Mouse (Mus musculus) liver, embryonic 13.5 days (tissue): ENCODE results near the gene Edil3. TPM values are rescaled to one million over a fixed set of nuclear protein-coding genes. Genes with fewer than 3 reads are reported as not detected.

Experiments used
- ATAC-seq: fragments of 200-750 bp; cut with Nextera tagmentation; 2 replicates; pipeline ENCODE4 v1.8.0; 2017; ENCODE audit warnings: low read depth, mild to moderate bottlenecking, moderate number of reproducible peaks, moderate library complexity
- DNase-seq: peaks from one replicate; pipeline ENCODE4 v3.0.0; 2022
- H3K27ac ChIP-seq: fragments of 300-500 bp; sonication (generic); 2 replicates; pipeline ENCODE4 v1.5.1; 2015; ENCODE audit warnings: moderate library complexity, mild to moderate bottlenecking, inconsistent platforms
- H3K27me3 ChIP-seq: fragments of 300-500 bp; sonication (generic); 2 replicates; pipeline ENCODE4 v1.6.1; 2015; ENCODE audit warnings: mild to moderate bottlenecking, inconsistent platforms
- H3K36me3 ChIP-seq: fragments of 300-500 bp; sonication (generic); 2 replicates; pipeline ENCODE4 v1.6.1; 2015; ENCODE audit warnings: mild to moderate bottlenecking, inconsistent platforms
- H3K4me1 ChIP-seq: fragments of 300-500 bp; sonication (generic); replicated peaks from 2 replicates; pipeline ENCODE4 v1.6.1; 2015; ENCODE audit warnings: inconsistent platforms
- H3K4me2 ChIP-seq: fragments of 300-500 bp; sonication (generic); 2 replicates; pipeline ENCODE4 v1.6.1; 2015; ENCODE audit warnings: inconsistent platforms, mild to moderate bottlenecking, moderate library complexity
- H3K4me3 ChIP-seq: fragments of 300-500 bp; sonication (generic); replicated peaks from 2 replicates; pipeline ENCODE4 v1.5.1; 2015; ENCODE audit warnings: mild to moderate bottlenecking, inconsistent platforms
- H3K9ac ChIP-seq: fragments of 300-500 bp; sonication (generic); 2 replicates; pipeline ENCODE4 v1.6.1; 2015; ENCODE audit warnings: mild to moderate bottlenecking, inconsistent platforms
- H3K9me3 ChIP-seq: fragments of 300-500 bp; sonication (generic); replicated peaks from 2 replicates; pipeline ENCODE4 v1.6.1; 2016; ENCODE audit warnings: inconsistent platforms
- WGBS: fragments of 180-500 bp; shearing (Covaris S2); methylation state at CpG from one replicate; pipeline ENCODE4 v1.1.7; 2015; ENCODE audit not compliant: insufficient replicate concordance; 5-methylcytosine and 5-hydroxymethylcytosine counted together
- polyA plus RNA-seq: library from polyadenylated mRNA; unstranded; fragments of >200 nt; fragmentation: Nextera tagmentation; extraction: Ambion mirVana; gene quantifications from 2 replicates; pipeline ENCODE4 v1.2.1, GENCODE M21; 2015

The Edil3 gene
- polyA plus RNA-seq, 1 experiment from 2014 or later, result 0.20 TPM

DNA sequence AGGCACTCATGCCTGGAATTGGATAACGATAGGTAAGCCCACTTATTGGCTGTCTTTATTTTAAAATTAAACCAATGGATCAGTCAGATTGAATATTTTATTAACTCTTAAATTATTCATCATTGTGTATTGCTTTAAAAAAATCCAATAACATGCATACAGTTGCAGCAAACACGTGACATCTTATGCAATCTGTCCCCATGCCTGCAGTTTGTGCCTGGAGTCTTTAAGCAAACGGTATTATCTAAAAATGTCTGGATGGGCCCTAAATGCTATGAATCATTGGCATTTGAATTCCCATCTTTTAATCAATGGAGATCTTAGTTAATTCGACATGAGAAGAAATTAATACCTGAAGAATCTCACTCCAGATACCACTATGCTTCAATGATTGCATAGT is 3.2 kb downstream of the Edil3 start:
- ATAC-seq (no peak), DNase-seq (no peak)
- H3K4me2 ChIP-seq, result no peak overlapping the region
- H3K27ac ChIP-seq, result no peak overlapping the region
- no peak overlapping the region for H3K9ac ChIP-seq
- H3K36me3 ChIP-seq, result no peaks in the 10 kb centered on the region
- 18% methylated on average over 4 of the region's 4 CpGs for WGBS
- no peaks in the 10 kb centered on the region for H3K4me1 ChIP-seq
- H3K4me3 ChIP-seq, result no peak overlapping the region
- peaks cover 33% of the 10 kb centered on the region for H3K27me3 ChIP-seq
- no peaks in the 10 kb centered on the region for H3K9me3 ChIP-seq

DNA sequence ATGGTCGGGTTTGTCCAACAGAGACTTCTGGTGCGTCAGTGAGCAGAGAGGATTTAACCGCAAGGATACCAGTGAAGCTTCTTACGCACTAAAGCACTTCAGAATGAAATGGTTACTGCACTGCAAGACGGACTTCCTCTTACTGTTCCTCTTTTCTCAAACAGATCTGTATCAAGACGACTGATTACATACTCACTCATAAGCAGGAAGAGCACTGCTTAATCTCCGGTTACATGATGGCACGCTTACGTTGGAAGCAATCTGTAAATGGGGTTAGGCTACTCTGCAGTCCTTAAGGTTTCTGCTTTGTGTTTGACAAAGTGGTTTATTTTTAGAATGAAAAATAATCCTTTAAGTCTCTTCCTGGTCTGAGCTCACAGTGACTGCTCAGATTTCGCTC is 7.1 kb downstream of the Edil3 start:
- WGBS, result 14% methylated on average over 10 of the region's 10 CpGs
- Histone ChIP-seq H3K36me3 (no peaks in the 10 kb centered on the region), H3K4me3 (no peak overlapping the region), H3K27ac (no peak overlapping the region), H3K9ac (no peak overlapping the region), H3K9me3 (no peaks in the 10 kb centered on the region), H3K4me2 (no peak overlapping the region), H3K27me3 (no peaks in the 10 kb centered on the region), H3K4me1 (no peaks in the 10 kb centered on the region)
- ATAC-seq, result no peak
- no peak for DNase-seq

DNA sequence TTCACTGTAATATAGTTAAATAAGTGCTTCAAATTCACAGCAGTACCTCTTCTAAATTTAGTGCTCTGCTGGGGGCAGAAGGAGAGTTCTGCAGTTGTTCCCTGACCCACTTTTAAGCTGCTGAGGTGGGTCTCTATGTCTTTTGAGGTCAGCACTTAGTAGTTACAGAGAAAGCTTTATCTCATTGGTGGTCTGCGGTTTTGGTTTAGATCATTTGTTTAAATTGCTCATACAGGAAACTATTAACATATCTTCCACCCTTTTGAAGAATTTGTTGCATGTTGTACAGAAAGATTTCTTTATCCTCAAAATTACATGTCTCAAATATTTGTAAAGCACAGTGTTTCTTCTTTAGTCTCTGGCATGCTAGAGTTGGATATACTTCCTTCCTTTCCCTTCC is 12.5 kb downstream of the Edil3 start:
- DNase-seq (no peak), ATAC-seq (no peak)
- no peaks in the 10 kb centered on the region for H3K36me3 ChIP-seq
- no peaks in the 10 kb centered on the region for H3K4me1 ChIP-seq
- 47% methylated on average over 1 of the region's 1 CpGs for WGBS
- no peaks in the 10 kb centered on the region for H3K9me3 ChIP-seq
- no peak overlapping the region for H3K27ac ChIP-seq
- H3K27me3 ChIP-seq, result no peaks in the 10 kb centered on the region
- no peak overlapping the region for H3K9ac ChIP-seq
- H3K4me3 ChIP-seq, result no peak overlapping the region
- H3K4me2 ChIP-seq, result no peak overlapping the region

DNA sequence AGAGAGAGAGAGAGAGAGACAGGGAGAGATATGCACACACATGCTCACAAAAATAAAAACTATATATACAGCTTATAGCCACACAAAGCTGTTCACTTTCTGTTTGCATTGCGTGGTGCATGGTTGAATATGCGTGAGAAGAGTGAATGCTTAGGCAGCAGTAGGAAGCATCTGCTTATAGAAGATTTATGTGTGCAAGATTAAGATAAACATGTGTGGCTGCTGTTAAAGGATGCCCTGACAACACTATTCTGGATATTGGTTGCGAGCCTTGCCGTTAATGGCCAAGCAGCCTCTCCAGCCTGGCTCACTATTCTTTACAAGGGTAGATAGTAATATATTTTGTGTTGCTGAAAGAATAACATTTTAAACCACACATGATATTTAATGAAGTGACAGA is 28.5 kb downstream of the Edil3 start:
- H3K4me3 ChIP-seq, result no peak overlapping the region

DNA sequence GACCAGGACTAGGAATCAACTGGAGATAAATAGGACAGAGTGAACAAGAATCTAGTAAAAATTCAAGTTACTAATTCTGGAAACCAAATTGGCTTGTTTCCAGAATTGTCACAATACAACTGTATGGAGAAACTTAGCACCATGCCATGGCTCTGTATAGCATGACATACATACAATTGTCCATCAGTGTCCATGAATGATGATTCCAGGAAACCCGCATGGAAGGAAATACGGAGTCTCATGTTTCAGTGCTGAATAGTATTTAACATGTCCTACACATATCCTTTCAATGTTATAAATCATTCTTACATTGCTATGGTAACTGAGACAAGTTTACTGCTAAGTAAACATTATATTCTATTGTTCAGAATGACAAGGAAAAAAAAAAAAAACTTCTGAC is 58.7 kb downstream of the Edil3 start:
- Histone ChIP-seq H3K4me3 (no peak overlapping the region), H3K9me3 (no peaks in the 10 kb centered on the region), H3K4me2 (no peak overlapping the region), H3K9ac (no peak overlapping the region), H3K27me3 (no peaks in the 10 kb centered on the region), H3K27ac (no peak overlapping the region), H3K36me3 (no peaks in the 10 kb centered on the region), H3K4me1 (no peaks in the 10 kb centered on the region)
- ATAC-seq (no peak), DNase-seq (no peak)
- WGBS, result 70% methylated on average over 2 of the region's 2 CpGs

More for the DNA sequence above, 28.5 kb downstream of the Edil3 start:
- Histone ChIP-seq H3K9ac (no peak overlapping the region), H3K4me2 (no peak overlapping the region), H3K4me1 (no peaks in the 10 kb centered on the region), H3K27ac (no peak overlapping the region), H3K9me3 (no peaks in the 10 kb centered on the region), H3K27me3 (no peaks in the 10 kb centered on the region), H3K36me3 (no peaks in the 10 kb centered on the region)
- DNase-seq (no peak), ATAC-seq (no peak)
- WGBS, result 31% methylated on average over 4 of the region's 4 CpGs

DNA sequence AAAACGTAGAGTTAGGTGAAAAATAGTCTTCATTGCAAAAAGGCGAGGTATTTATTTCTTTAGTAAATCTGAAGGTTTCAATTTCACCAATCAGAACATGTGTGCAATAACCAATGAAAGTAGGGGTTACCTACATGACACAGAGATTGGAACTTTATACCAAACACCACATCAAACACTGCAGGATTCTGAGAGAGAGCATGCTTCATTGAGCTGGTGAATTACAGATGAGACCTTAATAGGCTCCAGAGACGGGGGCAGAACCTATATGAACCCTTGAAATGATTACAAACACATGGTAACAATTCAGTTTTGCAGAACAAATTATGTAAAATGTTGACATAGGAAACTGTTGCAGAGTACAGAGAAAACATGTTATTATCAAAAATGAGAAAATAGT is 69.5 kb downstream of the Edil3 start:
- Histone ChIP-seq H3K4me3 (no peak overlapping the region), H3K9ac (no peak overlapping the region), H3K9me3 (no peaks in the 10 kb centered on the region), H3K36me3 (no peaks in the 10 kb centered on the region), H3K27me3 (no peaks in the 10 kb centered on the region), H3K4me2 (no peak overlapping the region), H3K27ac (no peak overlapping the region), H3K4me1 (no peaks in the 10 kb centered on the region)
- no peak for ATAC-seq
- WGBS, result 50% methylated on average over 3 of the region's 3 CpGs
- DNase-seq, result no peak

DNA sequence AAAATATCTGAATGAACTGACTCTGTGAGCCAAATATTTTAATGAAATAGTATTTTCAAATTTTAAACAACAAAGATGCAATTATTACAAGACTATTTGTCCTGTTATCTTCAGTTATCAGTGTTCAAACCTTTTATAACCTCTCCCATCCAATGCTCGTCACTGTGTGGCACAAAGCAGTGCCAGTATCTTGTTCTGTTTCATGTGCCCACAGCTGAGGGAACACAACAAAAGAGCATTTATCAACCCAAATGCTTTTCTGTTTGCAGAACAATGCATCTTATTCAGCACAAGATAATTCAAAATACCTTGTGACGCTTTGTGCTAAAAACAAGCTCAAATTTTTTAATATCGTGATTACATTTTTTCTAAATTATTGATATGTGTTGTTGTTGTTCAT is 78.8 kb downstream of the Edil3 start:
- Histone ChIP-seq H3K9me3 (no peaks in the 10 kb centered on the region), H3K4me1 (no peaks in the 10 kb centered on the region), H3K27me3 (no peaks in the 10 kb centered on the region), H3K4me3 (no peak overlapping the region), H3K4me2 (no peak overlapping the region), H3K9ac (no peak overlapping the region), H3K36me3 (no peaks in the 10 kb centered on the region), H3K27ac (no peak overlapping the region)
- 68% methylated on average over 3 of the region's 3 CpGs for WGBS
- no peak for DNase-seq
- ATAC-seq, result no peak

DNA sequence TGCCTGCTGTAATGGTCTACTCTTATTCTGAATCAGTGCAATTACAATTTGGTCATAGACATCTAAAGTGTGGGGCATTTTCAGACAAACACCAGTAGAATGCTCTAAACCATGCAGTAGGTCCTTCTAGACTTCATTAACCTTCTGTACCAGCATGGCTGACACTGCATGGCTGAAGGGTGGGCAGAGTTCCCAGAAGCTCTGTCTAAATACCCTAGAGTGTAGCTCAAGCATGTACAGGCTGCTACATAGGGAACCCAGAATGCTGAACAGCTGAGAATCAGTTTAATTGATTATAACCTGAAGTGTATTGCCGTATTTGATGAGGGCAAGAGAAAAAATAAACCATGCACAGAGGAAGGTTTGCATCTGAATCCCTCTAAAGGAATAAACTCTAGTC is 86.1 kb downstream of the Edil3 start:
- H3K9ac ChIP-seq, result no peak overlapping the region
- 72% methylated on average over 1 of the region's 1 CpGs for WGBS
- H3K4me3 ChIP-seq, result no peak overlapping the region
- no peak overlapping the region for H3K27ac ChIP-seq
- no peak overlapping the region for H3K4me2 ChIP-seq
- H3K9me3 ChIP-seq, result no peaks in the 10 kb centered on the region
- no peak for DNase-seq
- ATAC-seq, result no peak
- no peaks in the 10 kb centered on the region for H3K4me1 ChIP-seq
- H3K27me3 ChIP-seq, result no peaks in the 10 kb centered on the region
- H3K36me3 ChIP-seq, result no peaks in the 10 kb centered on the region

DNA sequence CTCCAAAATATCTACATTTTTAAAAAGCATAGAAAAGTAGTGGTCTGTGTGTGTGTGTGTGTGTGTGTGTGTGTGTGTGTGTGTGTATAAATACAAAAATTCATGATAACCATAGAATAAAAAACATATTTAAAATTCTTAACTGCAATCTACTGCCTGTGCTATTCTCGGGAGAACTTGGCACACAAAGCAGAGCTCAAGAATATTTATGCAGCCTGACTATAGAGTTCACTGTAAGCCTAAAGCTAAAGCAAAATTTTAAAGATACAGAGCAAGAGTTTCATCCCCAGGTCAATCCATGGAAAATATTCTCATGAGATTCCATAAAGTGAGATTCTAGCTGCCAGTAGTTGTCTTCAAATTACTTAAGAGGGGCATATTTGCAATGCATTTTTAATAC is 86.9 kb downstream of the Edil3 start:
- 39% methylated on average over 1 of the region's 1 CpGs for WGBS
- no peak for DNase-seq

DNA sequence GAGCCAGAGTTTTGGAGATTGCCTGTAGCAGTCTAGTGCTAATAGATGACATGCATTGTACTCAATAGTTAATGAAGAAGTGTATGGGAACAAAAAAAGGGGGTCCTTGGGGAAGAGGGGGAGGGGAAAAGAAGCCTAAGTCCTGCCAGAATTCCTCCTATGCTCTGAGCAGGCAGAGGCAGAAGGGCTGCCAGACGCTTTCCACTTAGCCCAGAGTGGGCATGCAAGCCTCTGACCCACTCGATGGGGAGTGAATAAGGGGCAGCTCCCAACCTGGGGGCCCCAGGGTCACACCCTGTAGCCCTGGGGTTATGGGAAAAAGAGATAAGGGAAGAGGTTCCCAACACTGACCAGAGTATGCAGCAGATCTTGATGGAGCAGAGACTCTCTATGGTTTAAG is 95.2 kb downstream of the Edil3 start:
- no peaks in the 10 kb centered on the region for H3K9me3 ChIP-seq
- DNase-seq (no peak), ATAC-seq (no peak)
- no peak overlapping the region for H3K4me2 ChIP-seq
- no peaks in the 10 kb centered on the region for H3K36me3 ChIP-seq
- no peak overlapping the region for H3K4me3 ChIP-seq
- no peak overlapping the region for H3K27ac ChIP-seq
- no peak overlapping the region for H3K9ac ChIP-seq
- no peaks in the 10 kb centered on the region for H3K27me3 ChIP-seq
- 51% methylated on average over 2 of the region's 2 CpGs for WGBS
- no peaks in the 10 kb centered on the region for H3K4me1 ChIP-seq

More for the DNA sequence above, 86.9 kb downstream of the Edil3 start:
- Histone ChIP-seq H3K27me3 (no peaks in the 10 kb centered on the region), H3K27ac (no peak overlapping the region), H3K4me1 (no peaks in the 10 kb centered on the region), H3K4me3 (no peak overlapping the region), H3K4me2 (no peak overlapping the region), H3K36me3 (no peaks in the 10 kb centered on the region), H3K9ac (no peak overlapping the region), H3K9me3 (no peaks in the 10 kb centered on the region)
- no peak for ATAC-seq

DNA sequence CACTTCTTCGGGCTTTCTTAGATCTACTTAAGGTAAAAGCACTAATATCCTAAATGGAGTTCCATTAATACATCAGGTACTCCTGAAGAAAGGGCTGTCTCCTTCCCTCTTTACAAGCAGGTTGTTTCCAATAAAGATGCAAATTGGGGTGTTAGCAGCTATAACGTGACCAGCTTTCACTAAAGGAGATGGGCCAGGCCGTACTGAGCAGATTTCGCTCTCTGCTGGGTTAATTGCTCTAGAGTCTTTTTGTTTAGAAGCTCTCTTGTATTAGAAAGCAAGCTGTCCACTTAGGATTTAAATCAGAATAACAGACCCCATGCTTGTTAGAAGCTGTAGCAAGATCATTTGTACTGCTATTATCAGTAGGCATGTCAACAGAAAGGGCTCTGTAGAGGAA is 108.4 kb downstream of the Edil3 start:
- ATAC-seq, result no peak
- DNase-seq, result no peak
- Histone ChIP-seq H3K9ac (no peak overlapping the region), H3K4me2 (no peak overlapping the region), H3K4me1 (no peaks in the 10 kb centered on the region), H3K27ac (no peak overlapping the region), H3K4me3 (no peak overlapping the region), H3K9me3 (no peaks in the 10 kb centered on the region), H3K27me3 (no peaks in the 10 kb centered on the region), H3K36me3 (no peaks in the 10 kb centered on the region)
- 69% methylated on average over 4 of the region's 4 CpGs for WGBS

DNA sequence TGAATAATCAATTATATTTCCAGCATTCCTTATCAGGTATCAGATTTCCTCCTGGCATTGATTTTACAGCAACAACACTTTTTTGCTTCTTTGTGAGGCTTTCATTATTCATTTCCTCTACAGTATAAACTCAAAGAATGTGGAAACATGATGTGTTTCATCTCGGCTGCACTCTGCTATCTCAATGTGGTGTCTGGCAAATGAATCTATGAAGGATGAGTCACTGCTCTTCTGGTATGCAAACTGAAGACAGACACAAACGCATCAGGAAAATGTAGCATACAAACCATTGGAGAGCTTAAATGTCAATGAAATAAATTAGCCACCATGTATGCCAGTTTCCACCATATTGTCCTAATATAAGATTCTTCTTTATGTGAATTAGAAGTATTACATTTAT is 117.3 kb downstream of the Edil3 start:
- Histone ChIP-seq H3K9me3 (no peaks in the 10 kb centered on the region), H3K27ac (no peak overlapping the region), H3K4me2 (no peak overlapping the region), H3K4me1 (no peaks in the 10 kb centered on the region), H3K4me3 (no peak overlapping the region), H3K27me3 (no peaks in the 10 kb centered on the region), H3K36me3 (no peaks in the 10 kb centered on the region), H3K9ac (no peak overlapping the region)
- ATAC-seq, result no peak
- 48% methylated on average over 2 of the region's 2 CpGs for WGBS
- no peak for DNase-seq

DNA sequence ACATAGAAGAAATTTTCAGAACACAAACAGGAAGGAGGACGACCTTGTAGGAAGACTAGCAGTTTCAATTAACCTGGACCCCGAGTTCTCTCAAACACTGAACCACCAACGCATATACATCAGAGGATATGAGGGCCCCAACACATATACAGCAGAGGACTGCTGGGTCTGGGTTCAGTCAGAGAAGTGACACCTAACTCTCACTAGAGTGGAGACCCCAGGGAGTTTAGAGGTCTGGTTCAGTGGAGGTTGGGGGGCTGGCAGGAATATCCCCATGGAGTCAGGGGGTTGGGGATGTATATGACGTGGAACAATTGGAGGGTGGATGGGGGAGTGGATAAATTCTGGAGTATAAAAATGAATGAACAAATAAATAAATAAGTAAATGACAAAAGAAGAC is 151.1 kb downstream of the Edil3 start:
- no peaks in the 10 kb centered on the region for H3K4me1 ChIP-seq
- WGBS, result 55% methylated on average over 4 of the region's 4 CpGs
- no peaks in the 10 kb centered on the region for H3K36me3 ChIP-seq
- H3K4me3 ChIP-seq, result no peak overlapping the region
- DNase-seq, result no peak
- no peaks in the 10 kb centered on the region for H3K9me3 ChIP-seq
- H3K27me3 ChIP-seq, result no peaks in the 10 kb centered on the region
- H3K4me2 ChIP-seq, result no peak overlapping the region
- H3K9ac ChIP-seq, result no peak overlapping the region
- no peak overlapping the region for H3K27ac ChIP-seq
- no peak for ATAC-seq
